Mouse (Mus musculus) neural tube, embryonic 11.5 days (tissue): ENCODE measurements around the gene Tlr4. TPM values are rescaled to one million over a fixed set of nuclear protein-coding genes. Genes with fewer than 3 reads are reported as not detected.

Source experiments
- ATAC-seq: fragments of 200-750 bp; cut with Nextera tagmentation; 2 replicates; pipeline ENCODE4 v1.8.0; 2017; ENCODE audit warnings: moderate number of reproducible peaks, mild to moderate bottlenecking, moderate TSS enrichment, moderate library complexity; ENCODE audit not compliant: insufficient read depth, low FRiP score, low TSS enrichment
- DNase-seq: peaks from one replicate; pipeline ENCODE4 v3.0.0-alpha.2; 2015; ENCODE audit warnings: low spot score
- H3K27ac ChIP-seq: fragments of 300-500 bp; sonication (generic); 2 replicates; pipeline ENCODE4 v1.5.1; 2014; ENCODE audit warnings: low read depth, mild to moderate bottlenecking, low read length
- H3K27me3 ChIP-seq: fragments of 300-500 bp; sonication (generic); 2 replicates; pipeline ENCODE4 v1.6.1; 2014; ENCODE audit warnings: mild to moderate bottlenecking, low read length, mixed read lengths; ENCODE audit not compliant: control insufficient read depth, insufficient read depth
- H3K36me3 ChIP-seq: fragments of 300-500 bp; sonication (generic); 2 replicates; pipeline ENCODE4 v1.6.1; 2014; ENCODE audit warnings: mild to moderate bottlenecking, low read length, moderate library complexity, mixed read lengths; ENCODE audit not compliant: control insufficient read depth, insufficient read depth
- H3K4me1 ChIP-seq: fragments of 300-500 bp; sonication (generic); 2 replicates; pipeline ENCODE4 v1.6.1; 2014; ENCODE audit warnings: low read length, mixed read lengths; ENCODE audit not compliant: control insufficient read depth, insufficient read depth
- H3K4me2 ChIP-seq: fragments of 300-500 bp; sonication (generic); 2 replicates; pipeline ENCODE4 v1.6.1; 2014; ENCODE audit warnings: low read depth, mild to moderate bottlenecking, moderate library complexity
- H3K4me3 ChIP-seq: fragments of 300-500 bp; sonication (generic); 2 replicates; pipeline ENCODE4 v1.5.1; 2014; ENCODE audit warnings: low read depth, low read length
- H3K9ac ChIP-seq: fragments of 300-500 bp; sonication (generic); 2 replicates; pipeline ENCODE4 v1.6.1; 2014; ENCODE audit warnings: mild to moderate bottlenecking, low read length
- H3K9me3 ChIP-seq: fragments of 300-500 bp; sonication (generic); 2 replicates; pipeline ENCODE4 v1.6.1; 2016; ENCODE audit warnings: low read length; ENCODE audit not compliant: control insufficient read depth
- WGBS: fragments of 180-500 bp; shearing (Covaris S2); extraction: QIAGEN DNeasy Blood & Tissue Kit; methylation state at CpG from one replicate; pipeline ENCODE4 v1.1.7; 2014; 5-methylcytosine and 5-hydroxymethylcytosine counted together
- polyA plus RNA-seq: library from polyadenylated mRNA; unstranded; fragments of >200 nt; fragmentation: Nextera tagmentation; extraction: Ambion mirVana; gene quantifications from 2 replicates; pipeline ENCODE4 v1.2.1, GENCODE M21; 2014

Tlr4 gene
- polyA plus RNA-seq, 1 experiment from 2014 or later = 0.84 TPM

DNA sequence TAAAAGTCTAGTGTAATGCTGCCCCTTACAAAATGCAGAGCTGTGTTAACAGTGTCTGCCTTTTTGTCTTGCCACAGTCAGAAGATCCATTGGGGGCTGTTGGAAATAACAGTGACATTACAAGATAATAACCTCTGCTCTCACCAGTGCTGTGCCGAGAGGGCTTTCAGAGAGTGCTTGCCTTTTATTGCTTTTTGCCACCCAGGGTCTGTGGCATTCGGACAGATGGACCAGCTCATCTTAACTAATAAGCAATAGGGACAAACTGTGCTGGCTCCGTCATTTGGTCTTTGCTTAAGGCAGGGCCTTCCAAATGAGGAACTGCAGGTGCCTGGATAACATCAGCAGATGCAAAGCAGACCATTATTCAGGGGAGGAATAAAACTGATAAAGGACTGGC, 147.5 kb downstream of the Tlr4 start:
- DNase-seq = no peak
- H3K4me3 ChIP-seq = no peak overlapping the region
- H3K4me1 ChIP-seq = no peaks in the 10 kb centered on the region
- no peak overlapping the region for H3K27ac ChIP-seq
- H3K36me3 ChIP-seq = no peaks in the 10 kb centered on the region
- ATAC-seq = no peak
- no peaks in the 10 kb centered on the region for H3K27me3 ChIP-seq
- H3K9me3 ChIP-seq = no peaks in the 10 kb centered on the region
- no peak overlapping the region for H3K9ac ChIP-seq
- no peak overlapping the region for H3K4me2 ChIP-seq
- WGBS = 44% methylated on average over 3 of the region's 3 CpGs
